Mouse (Mus musculus) bone marrow, adult 2 months (tissue): ENCODE measurements at regions not wholly inside any gene's neighbourhood (a gene's known extent, or its start where the extent isn't known, plus 50 kb on each side); places are given as distances from the start of the nearest gene placed in this dataset.

Source experiments
- CTCF ChIP-seq: fragments of 200-500 bp; IDR thresholded peaks from 2 replicates; pipeline ENCODE4 v1.5.1; 2011; ENCODE audit warnings: low read length, control low read depth; ENCODE audit not compliant: control insufficient read depth, insufficient read depth
- POLR2A ChIP-seq: fragments of 200-500 bp; IDR thresholded peaks from 2 replicates; pipeline ENCODE4 v1.6.1; 2011; ENCODE audit warnings: low read depth, mild to moderate bottlenecking, control low read depth, low read length, borderline replicate concordance; ENCODE audit not compliant: control insufficient read depth

GRCm38 (mm10) chr6:88989617-88990299 lies 87.7 kb downstream of the Tpra1 start:
- TF ChIP-seq CTCF (no peak), POLR2A (no peak)
